Mouse (Mus musculus) liver, adult 2 months (tissue): ENCODE data around the gene A030005K14Rik.

Experiments
- CTCF ChIP-seq: fragments of 200-500 bp; IDR thresholded peaks from 2 replicates; pipeline ENCODE4 v1.5.1; 2011; ENCODE audit warnings: low read depth, low read length, control low read depth
- POLR2A ChIP-seq: fragments of 200-500 bp; IDR thresholded peaks from 2 replicates; pipeline ENCODE4 v1.6.1; 2011; ENCODE audit warnings: low read length, control low read depth; ENCODE audit not compliant: insufficient read depth; ENCODE audit errors: extremely low read depth

- no peak for TF ChIP-seq POLR2A
- TF ChIP-seq CTCF = no peak
Observed at GRCm38 (mm10) chr1:83099580-83100137, 40.5 kb upstream of the A030005K14Rik start.
